Mouse (Mus musculus): ENCODE measurements around the gene Dpm2.

GRCm38 (mm10) chr2:32621517-32621859 lies 50.8 kb downstream of the Dpm2 start, which contains the start of gene Ak1:
- TF ChIP-seq POLR2A (IDR thresholded peaks at IDR 0.05; ENCODE audit: borderline replicate concordance, extremely low read depth, low read depth, low read length): no peak
- TF ChIP-seq CTCF (IDR thresholded peaks at IDR 0.05; ENCODE audit: insufficient read depth, low read length): no peak

Measured in lung, adult 2 months (tissue).